Mouse (Mus musculus): ENCODE measurements at regions not wholly inside any gene's neighbourhood (a gene's known extent, or its start where the extent isn't known, plus 50 kb on each side); places are given as distances from the start of the nearest gene placed in this dataset.

DNA sequence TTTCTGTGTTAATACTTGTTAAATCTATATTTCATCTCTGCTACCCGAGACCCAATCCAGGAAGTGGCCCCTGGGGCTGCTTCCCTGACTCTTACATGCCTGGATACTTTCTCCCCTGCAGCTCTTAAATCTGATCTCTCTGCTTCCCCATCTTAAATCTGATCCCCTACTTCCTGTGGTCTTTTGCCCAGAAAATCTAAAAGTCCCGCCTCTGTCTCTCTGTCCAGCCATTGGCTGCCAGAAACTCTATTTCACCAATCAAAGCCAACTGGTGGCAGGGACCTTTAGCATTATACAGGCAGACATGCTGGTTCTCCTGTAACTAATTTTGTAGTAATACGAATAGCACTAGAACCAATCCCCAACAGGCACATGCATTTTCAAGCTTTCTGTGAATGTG lies 59.0 kb upstream of the Ccdc91 start:
- DNase-seq (ENCODE audit: low read depth) = no peak

DNA sequence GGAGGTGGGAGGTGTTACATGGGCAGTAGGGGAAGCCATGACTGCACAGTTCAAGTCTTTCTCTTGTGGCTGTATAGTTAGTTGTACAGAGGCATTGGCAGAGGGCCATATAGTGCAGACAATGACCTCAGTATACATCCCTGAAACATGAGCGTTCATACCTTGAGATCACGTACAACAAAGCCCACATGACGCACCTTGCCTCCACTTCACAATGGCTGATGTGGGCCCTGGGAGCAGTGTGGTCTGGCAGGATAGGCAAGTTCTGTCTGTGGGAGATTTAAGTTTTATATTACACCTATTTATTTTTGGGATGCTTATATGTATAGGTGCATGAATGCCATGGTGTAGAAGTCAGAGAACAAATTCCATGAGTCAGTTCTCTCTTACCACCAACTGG lies 61.9 kb upstream of the Ccdc91 start:
- DNase-seq (ENCODE audit: low read depth) = no peak

DNA sequence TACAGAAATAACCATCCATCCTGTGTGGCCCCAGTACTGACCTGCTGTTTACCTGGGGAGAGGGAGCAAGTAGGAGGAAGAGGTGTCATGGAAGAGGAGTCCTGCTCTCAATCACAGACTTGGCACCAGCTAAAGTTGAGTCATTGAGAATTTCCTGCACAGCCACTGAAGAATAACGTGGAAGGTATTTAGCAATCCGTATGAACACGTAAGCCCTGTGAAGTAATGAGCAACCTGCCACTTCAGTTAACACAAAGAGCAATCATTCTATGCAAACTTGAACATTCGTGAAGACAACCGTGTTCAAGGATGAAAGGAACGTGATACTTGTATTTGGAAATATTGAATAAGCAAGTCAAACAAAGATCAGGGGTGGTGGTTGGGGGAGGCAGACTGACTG lies 77.6 kb upstream of the Ccdc91 start:
- peak; percentile 41 for DNase-seq (ENCODE audit: low read depth)

DNA sequence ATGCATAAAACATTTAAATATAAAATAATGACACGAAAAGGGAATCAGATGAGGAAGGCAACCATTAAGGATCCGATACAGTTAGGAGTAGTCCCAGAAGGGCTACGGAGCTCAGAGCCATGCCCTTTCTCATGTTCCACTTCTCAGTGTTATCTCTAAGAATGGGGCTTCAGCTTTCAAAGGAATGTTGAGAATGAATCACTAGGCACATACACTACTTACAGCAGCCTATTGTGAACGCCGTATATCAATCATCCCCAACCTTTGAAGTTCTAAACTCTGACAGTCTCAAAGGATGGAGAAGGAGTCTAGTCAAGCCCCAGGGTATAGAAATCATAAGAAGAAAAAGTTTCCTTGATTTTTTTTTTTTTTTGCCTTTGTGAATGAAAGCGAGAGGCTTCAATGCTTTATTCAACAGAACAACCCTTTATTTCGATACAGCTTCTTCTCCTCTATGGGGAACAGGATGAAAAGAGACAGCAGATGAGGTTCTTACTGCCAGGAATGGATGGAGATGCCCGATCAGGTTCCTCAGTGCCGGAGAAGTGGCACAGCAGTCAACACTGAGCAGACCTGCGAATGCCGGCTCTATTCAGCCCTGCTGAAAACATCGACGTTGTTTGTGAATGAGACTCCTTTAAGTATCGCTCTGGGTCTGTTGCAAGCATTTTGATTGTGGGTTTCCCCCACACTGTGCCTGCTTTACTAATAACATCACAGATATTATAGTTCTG lies 84.0 kb upstream of the Ccdc91 start:
- DNase-seq (ENCODE audit: low read depth) = no peak

DNA sequence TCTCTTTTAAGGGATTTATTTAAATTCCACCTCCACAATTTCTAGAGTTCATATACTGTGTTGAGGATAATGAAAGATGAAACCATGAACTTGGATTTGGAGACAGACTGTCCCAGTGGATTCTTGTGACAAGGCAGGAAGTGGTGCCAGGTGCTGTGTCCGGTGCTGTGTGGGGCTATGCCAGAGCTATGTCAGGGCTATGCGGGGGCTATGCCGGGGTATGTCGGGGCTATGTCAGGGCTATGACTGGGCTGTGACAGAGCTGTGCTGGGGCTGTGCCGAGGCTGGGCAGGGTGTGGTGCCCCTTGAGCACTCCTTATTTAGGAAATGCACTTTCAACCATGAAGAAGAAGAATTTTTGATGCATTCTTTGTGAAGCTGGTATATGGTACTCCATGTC lies 85.1 kb upstream of the Ccdc91 start:
- DNase-seq (ENCODE audit: low read depth) = no peak

DNA sequence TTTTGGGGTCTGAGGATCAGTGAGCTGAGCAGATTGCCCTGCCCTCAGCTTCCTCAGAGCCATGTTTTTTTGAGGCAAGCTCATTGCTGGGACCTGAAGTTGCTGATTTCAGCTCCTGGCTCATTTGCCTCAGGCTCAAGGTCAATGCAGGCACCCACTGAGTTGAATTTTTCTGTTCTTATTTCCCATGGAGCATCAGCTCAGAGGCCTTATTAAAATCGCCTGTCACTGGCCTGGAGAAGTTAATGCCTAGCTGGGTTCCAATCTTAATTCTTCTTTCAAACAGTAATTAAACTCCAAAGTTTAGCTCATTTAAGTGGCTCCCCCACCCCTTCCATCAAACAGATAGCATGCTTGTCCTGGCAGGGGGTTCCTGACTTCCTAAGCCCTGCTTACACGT lies 86.9 kb upstream of the Ccdc91 start:
- no peak for DNase-seq (ENCODE audit: low read depth)

DNA sequence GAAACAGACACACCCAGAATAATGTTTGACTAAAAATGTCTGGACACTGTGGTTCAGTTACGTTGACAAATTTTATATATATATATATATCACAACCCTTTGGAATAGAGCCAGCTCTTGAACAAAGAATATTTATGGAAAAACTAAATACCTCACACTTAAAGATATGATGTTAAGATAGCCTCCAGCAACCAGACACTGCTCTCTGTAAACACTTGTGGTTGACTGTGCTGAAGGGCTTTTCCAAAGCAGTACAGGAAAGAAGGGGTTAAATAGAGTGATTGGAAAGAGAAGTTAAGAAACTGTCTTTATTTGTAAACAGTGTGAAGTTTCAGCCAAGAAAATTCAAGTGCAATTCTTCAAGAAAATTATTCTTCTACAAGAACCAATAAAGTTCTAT lies 90.0 kb upstream of the Ccdc91 start:
- no peak for DNase-seq (ENCODE audit: low read depth)

DNA sequence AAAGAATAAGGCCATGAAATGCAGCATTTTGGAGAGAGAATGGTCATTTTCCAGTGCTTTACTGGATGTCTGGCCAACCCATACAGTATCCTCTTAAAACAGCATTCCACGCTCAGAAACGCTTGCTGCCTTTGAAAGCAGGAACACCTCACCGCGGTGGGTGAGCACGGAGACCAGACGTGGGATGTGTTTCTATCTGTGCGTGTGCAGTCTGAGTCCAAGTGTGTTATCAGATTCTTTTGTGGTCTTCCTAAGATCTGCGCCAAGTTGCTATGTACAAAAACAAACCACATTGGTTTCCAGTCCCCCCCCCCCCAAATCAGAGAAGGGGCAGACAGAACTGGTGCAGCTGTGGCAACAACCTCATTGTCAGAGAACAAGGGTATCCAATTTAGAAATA lies 95.1 kb upstream of the Ccdc91 start:
- DNase-seq (ENCODE audit: low read depth) = no peak

DNA sequence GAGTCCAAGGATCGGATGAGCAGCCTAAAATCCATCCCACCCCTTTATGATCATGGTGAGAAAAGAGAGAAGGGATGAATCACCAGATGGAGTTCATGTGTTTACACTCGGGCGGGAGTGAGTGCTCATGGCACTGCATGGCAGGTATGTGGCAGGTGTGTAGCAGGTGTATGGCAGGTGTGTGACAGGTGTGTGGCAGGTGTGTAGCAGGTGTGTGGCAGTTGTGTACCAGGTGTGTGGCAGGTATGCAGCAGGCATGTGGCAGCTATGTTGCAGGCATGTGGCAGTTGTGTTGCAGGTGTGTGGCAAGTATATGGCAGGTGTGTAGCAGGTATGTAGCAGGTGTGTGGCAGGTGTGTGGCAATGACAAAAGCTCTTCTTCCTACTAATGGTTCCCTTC lies 97.9 kb upstream of the Ccdc91 start:
- DNase-seq (ENCODE audit: low read depth) = no peak

DNA sequence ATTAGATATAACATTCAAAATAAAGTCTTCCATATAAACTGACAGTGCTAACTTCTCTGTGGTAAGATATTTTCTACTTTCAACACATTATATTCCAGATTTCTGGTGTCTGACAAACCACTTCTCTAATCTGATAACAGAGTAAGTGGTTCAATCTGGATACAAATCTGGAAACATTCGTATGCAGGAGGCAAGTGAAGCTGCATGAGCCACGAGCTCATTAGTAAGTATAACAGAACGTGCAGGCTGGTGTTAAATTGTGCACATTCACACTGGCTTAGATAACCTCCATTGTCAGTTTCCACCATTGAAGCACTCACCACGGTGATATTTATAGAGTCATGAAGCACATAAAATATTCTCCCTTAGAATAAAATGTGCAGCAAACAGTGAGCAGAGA lies 103.9 kb upstream of the Ccdc91 start:
- DNase-seq (ENCODE audit: low read depth) = no peak

DNA sequence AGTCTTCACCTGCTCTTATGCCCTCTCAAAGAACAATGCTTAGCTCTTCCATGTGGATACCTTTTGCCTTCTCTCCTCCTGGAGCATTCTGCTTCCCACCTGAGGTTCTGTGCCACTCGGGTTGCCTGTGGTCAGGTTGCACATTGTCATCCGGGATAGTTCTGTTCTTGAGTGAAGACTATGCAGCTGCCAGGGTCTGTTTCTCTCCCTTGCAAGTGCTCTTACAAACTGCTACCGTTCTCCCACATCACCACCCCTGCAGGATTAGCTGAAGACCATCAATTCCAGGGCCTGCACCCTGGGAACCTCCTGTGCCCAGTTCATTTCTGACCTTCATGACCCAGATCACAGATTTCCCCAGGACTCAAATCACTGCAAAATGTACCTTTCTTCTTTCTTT lies 104.3 kb upstream of the Ccdc91 start:
- DNase-seq (ENCODE audit: low read depth) = no peak

DNA sequence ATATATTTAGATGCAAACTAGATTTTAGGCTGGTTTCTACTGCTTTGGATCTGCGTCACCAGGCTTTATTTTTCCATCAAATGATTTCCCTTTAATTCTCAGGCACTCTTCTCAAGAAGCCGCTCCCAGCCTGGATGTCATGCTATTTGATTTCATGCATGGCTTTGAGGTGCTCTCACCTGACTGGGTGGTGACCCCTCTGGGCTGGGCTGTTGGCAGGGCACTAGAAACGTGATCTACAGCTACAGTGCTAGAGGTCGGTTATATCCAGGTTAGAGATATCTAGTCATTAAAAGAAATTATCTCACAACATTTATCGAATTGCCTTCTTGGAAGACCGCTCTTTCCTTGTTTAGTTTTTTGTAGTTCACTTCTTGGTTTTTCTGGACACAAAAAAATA lies 98.9 kb upstream of the Pthlh start:
- DNase-seq (ENCODE audit: low read depth) = no peak

DNA sequence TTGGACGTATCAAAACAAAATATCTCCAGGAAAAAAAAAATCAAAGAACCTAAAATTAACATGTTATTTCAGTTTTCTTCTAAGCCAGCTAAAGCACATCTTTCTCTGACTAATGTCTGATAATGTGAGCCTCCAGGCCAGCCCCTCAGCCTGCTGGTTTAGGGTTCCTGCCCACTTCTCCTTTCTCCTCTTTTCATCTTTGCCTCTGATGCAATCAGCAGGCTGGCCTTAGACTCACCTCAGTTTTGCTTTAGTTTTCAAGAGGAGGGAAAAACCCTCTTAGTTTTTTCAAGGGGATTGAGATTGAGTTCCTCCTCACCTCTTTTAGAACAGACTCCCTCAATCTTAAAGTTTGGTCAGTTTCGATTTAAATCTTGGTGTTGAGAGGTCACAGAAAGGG lies 93.0 kb upstream of the Pthlh start:
- DNase-seq (ENCODE audit: low read depth) = no peak

DNA sequence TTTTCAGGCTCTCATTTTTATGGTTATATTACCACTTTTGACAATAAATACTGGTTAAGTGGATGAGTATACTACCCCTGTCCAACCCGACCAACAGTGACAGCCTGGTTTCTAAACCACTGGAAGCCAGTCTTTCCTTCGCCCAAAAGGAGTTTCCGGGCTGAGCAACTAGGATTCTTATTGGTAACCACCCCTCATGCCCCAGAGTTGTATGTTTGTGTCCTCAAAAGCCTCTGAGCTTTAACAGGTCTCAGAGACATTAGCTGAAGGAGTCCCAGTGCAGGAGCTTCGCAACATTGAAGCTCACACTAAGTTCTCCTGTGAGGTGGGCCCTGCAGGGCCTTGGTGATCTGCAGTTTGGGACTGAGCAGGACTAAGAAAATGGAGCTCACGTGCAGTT lies 92.6 kb upstream of the Pthlh start:
- no peak for DNase-seq (ENCODE audit: low read depth)

DNA sequence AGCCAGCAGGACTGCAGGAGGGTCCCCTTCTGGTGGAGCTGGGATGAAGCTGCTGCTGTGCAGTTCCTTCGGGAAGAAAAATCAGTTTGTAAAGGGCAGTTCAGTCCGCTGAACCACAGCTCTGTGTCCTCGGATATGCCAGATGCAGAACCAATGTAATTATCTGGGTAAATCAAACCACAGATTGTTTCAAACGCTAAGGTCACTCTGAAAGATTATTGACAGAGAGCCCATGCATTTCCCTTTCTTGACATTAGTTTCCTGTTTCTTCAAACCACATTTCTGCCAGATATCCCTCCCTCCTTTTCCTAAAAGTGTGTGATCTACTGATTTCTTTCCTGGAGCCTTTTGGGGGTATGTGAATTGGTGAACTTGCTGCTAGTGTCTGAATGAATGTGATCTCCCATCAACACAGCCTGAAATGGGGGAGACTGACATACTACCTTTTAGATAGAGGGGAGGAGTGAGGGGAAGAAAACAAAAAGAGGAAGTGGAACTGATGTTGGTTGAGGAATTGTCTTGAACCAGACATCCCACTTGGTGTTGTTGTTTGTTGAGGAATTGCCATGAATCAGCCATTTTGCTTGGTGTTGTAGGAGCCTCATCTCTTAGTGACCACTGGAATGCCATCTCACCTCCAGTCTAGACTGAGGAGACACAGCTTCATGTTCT lies 85.7 kb upstream of the Pthlh start:
- no peak for DNase-seq (ENCODE audit: low read depth)

DNA sequence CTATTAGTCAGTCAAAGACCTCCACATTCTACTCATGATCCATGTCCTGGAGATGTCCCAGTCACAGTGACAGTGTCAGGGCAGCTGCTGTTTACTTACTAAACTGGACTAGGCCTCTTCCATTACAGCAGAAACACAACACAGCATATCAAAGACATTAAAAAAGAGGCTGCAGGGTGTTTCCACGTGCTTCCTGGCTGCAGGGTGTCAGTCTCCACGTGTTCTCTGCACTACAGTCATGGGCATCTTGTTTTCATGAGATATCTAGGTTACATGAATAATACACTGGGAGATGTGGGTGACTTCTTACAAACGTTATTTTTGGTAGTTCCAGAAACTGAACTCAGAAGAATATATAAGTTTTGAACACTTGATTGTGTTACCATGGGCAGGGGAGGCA lies 84.6 kb upstream of the Pthlh start:
- no peak for DNase-seq (ENCODE audit: low read depth)

DNA sequence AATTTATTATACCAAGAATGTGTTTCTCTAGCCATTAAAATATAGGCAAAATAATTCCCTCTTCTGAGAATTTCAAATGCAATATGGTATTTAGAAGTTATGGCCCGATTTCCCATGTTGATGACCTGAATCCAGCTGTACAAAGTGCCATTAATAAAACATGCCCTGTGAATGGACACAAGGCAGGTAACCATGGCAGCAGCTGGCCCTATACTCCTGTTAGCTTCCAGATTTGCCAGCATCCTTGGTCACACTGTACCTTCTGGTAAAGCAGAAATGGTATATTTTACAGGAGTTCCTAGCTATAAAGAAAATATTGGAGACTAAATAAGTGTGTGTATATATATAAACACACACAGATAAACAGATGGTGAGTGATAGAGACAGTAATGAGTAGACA lies 77.1 kb upstream of the Pthlh start:
- DNase-seq (ENCODE audit: low read depth) = no peak

DNA sequence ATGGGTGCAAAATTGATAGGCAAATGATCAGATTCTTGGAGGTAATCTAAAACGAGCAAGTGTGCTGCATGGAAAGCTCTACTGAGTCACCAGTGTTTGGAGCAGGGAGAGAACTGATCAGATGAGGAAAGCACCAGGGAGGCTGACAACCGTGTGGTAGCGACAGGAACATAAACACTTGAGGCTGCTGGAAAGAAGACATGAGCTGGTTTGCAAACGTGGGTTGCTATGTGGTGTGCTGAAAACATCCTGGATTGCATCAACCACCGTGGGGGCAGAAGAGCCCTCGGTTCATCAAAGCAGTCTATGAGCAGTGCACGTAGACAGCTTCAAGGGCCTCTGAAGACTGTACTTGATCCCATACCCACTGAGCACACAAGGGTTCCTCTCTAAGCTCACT lies 69.0 kb upstream of the Pthlh start:
- DNase-seq (ENCODE audit: low read depth) = no peak

DNA sequence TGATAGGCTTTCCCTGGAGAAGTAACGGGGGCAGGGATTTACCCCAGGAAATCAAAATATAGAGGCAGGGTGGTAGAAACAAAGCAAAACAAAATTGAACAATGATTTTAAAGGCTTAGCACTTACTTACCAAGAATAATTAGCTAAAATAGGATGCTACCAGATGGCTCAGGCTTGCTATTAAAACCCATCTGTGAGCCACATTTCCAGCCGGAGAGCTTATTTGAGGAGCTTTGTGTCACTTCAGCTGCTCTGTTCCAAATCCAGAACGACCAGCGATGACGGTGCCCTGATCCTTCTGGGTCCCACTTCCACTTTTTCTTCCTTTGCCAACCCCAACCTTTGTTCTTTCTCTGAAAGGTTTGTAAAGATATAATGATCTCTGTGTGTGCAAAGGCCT lies 65.2 kb upstream of the Pthlh start:
- no peak for DNase-seq (ENCODE audit: low read depth)

DNA sequence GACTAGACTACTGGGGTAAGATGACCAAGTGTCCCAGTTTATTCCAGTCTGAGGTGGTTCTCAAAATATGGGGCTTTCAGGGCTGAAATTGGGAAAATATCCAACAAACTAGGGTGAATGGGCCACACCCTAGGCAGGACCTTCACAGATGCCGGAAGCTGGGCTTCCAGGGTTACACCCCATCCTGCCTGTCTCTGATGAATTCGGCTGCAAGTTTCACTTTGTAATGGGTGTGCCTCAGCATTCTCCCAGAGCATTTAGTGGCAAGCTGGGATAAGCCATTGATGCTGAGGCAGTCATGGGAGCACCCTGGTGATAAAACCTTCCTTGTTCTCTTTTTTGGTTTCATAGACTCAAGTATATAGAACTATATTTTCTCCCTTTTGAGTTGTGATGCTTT lies 60.4 kb upstream of the Pthlh start:
- DNase-seq (ENCODE audit: low read depth) = no peak

DNA sequence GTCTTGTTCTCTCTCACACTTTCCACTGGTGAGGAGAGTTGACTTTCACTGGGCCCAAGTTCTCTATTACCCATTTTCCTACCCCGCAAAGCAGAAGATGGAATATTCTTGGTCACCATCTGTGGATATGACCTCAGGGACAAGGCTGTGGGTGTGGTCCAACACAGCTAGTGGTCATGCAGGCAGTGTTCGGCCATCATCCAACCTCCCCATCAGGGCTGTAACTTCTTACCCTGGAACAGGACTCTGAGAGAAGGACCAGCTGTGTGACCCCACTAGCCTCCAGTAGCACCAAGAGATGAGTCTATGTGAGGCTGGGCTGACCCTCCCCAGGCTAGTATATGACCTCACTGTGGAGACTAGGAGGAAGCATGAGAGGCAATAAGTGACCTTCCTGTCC lies 54.1 kb upstream of the Pthlh start:
- DNase-seq (ENCODE audit: low read depth) = no peak

DNA sequence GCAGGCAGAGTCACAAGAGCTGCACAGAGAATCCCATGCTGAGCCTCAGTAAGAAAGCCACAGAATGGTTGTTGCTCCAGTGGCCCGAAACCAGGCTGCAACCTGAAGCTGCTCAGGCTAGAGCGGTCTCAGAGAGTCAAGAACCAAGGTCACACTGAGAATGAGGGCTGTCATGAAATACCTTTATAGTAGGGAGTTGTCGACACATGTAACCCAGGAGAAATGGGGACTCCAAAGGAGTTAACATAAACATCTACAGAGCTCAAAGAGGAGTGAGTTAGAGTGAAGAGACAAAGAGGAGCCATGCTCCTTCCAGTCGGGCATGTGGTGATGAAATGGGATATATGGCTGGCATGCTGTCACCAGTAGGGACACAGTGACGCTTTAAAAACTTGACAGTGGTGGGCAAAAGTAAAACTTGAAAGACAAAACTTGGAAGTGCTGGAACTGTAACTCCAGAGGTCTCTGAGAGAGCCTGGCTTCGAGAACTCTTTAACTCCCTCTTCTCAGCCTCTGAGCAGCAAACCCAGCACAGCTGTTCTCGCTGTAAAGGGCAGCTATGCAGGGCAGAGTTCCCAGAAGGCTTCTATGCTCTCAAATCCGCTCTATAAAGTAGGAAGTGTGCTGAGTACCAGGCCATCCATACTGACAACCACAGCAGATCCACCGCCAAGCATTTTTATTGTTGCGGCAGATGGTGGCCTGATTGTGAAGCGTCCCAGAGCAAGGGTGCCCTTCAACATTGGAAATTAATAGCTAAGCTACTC lies 52.9 kb upstream of the Pthlh start:
- no peak for DNase-seq (ENCODE audit: low read depth)

DNA sequence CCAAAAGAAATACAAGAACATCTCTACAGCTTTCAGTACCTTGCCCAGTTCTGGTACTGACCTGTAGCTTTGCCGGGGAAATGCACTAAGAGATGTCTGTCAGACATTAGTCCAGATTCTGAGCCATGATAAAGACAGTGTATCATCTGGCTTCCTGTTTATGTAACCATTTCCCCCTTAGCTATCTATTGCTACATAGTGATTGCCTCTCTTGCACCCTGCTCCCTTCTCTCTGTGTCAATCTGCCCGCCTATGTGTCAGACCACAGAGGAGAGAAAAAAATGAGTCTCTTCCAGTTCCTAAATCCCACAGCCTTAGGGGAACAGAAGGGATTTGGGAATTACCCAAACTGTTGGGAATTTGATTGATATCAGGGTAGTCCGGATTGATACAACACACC lies 52.2 kb upstream of the Pthlh start:
- no peak for DNase-seq (ENCODE audit: low read depth)

DNA sequence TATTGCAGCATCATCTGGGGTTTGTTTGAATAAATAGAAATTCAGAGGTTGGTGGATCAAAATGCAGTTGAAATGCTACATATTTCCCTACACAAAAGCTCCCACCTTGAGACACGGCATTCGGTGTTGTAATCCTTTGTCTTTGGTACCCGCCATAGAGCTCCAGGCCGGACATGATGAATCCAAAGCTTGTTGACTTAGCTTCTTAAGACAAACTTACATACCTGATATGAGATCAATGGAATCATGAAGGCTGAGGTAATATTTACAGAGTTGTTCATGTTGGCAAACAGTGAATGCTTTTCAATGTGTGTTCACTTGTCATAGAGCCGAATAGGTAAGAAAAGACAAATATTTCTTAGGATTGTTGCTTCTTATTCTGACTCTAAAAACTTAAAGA lies 51.2 kb upstream of the Pthlh start:
- no peak for DNase-seq (ENCODE audit: low read depth)

All from NIH3T3 (cell line).